Mouse (Mus musculus) kidney, embryonic 16.5 days (tissue): ENCODE results near the gene S100a5. TPM values are rescaled to one million over a fixed set of nuclear protein-coding genes. Genes with fewer than 3 reads are reported as not detected.

Experiments
- ATAC-seq: fragments of 200-750 bp; cut with Nextera tagmentation; 2 replicates; pipeline ENCODE4 v1.8.0; 2017; ENCODE audit warnings: moderate TSS enrichment; ENCODE audit not compliant: low FRiP score, low TSS enrichment
- H3K27ac ChIP-seq: fragments of 300-500 bp; sonication (generic); 2 replicates; pipeline ENCODE4 v1.5.1; 2014; ENCODE audit warnings: low read length
- H3K27me3 ChIP-seq: fragments of 300-500 bp; sonication (generic); 2 replicates; pipeline ENCODE4 v1.6.1; 2014; ENCODE audit warnings: low read length, control low read depth, mixed read lengths; ENCODE audit not compliant: insufficient read depth
- H3K36me3 ChIP-seq: fragments of 300-500 bp; sonication (generic); 2 replicates; pipeline ENCODE4 v1.6.1; 2014; ENCODE audit warnings: low read length, control low read depth, mixed read lengths; ENCODE audit not compliant: insufficient read depth
- H3K4me1 ChIP-seq: fragments of 300-500 bp; sonication (generic); 2 replicates; pipeline ENCODE4 v1.6.1; 2014; ENCODE audit warnings: low read length, control low read depth, mixed read lengths; ENCODE audit not compliant: insufficient read depth
- H3K4me2 ChIP-seq: fragments of 300-500 bp; sonication (generic); replicated peaks from 2 replicates; pipeline ENCODE4 v1.6.1; 2014; ENCODE audit warnings: low read depth, low read length
- H3K4me3 ChIP-seq: fragments of 300-500 bp; sonication (generic); 2 replicates; pipeline ENCODE4 v1.5.1; 2014; ENCODE audit warnings: mild to moderate bottlenecking, low read length
- H3K9ac ChIP-seq: fragments of 300-500 bp; sonication (generic); replicated peaks from 2 replicates; pipeline ENCODE4 v1.6.1; 2014; ENCODE audit warnings: low read length
- H3K9me3 ChIP-seq: fragments of 300-500 bp; sonication (generic); 2 replicates; pipeline ENCODE4 v1.6.1; 2016; ENCODE audit warnings: low read length, control low read depth
- WGBS: fragments of 180-500 bp; shearing (Covaris S2); extraction: QIAGEN DNeasy Blood & Tissue Kit; methylation state at CpG from one replicate; pipeline ENCODE4 v1.1.7; 2014; 5-methylcytosine and 5-hydroxymethylcytosine counted together
- polyA plus RNA-seq: library from polyadenylated mRNA; unstranded; fragments of >200 nt; fragmentation: Nextera tagmentation; extraction: Ambion mirVana; gene quantifications from 2 replicates; pipeline ENCODE4 v1.2.1, GENCODE M21; 2015

S100a5 gene
- polyA plus RNA-seq, 1 experiment from 2014 or later, result 0.45 TPM

DNA sequence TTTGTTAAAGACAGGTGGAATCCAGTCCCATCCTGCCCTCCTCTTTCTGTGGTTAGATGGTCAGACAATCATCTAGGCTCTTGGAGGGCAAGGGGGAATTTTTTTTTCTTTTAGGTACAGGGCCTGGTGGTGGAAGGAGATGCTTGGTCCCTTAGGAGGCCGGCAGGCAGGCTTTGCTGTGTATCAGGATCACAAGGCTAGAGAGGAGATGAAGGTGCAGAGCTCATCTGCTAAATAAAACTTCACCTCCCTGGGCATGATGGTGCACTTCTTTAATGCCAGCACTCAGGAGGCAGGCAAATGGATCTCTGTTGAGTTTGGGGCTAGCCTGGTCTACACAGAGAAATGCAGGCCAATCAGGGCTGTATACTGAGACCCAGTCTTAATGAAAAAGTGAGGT lies 7.6 kb downstream of the S100a5 start:
- Histone ChIP-seq H3K4me2 (0 out of 2 replicates have a peak overlapping the region, but pooled peaks have one; percentile 28), H3K4me3 (no peak overlapping the region), H3K9me3 (peaks cover 6% of the 10 kb centered on the region; the same call in 1 of the 2 replicates), H3K27ac (no peak overlapping the region), H3K27me3 (no peaks in the 10 kb centered on the region), H3K36me3 (no peaks in the 10 kb centered on the region), H3K4me1 (peaks cover 13% of the 10 kb centered on the region), H3K9ac (no peak overlapping the region)
- 82% methylated on average over 1 of the region's 1 CpGs for WGBS
- no peak for ATAC-seq

DNA sequence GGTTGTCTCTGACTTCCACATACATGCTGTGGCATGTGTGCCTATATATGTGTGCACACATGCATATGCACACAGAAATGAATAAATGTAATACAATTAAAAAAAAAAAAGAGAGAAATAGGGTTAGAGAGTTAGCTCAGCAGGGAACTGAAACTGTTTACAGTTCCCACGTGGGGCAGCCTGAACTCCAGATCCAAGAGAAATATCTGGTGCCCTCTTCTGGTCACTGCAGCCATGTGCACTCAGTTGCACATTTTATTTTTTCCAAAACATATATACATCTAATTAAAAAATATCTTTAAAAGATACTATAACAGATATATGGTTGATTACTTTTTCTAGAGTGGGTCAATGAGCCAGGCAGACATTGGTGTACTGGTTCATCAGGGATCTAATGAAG lies 9.3 kb downstream of the S100a5 start:
- 6% methylated on average over 1 of the region's 1 CpGs for WGBS
- ATAC-seq, result no peak
- Histone ChIP-seq H3K4me2 (no peak overlapping the region), H3K9me3 (peaks cover 6% of the 10 kb centered on the region; the same call in 1 of the 2 replicates), H3K27me3 (no peaks in the 10 kb centered on the region), H3K9ac (no peak overlapping the region), H3K27ac (no peak overlapping the region), H3K4me3 (no peak overlapping the region), H3K4me1 (peaks cover 10% of the 10 kb centered on the region), H3K36me3 (no peaks in the 10 kb centered on the region)

DNA sequence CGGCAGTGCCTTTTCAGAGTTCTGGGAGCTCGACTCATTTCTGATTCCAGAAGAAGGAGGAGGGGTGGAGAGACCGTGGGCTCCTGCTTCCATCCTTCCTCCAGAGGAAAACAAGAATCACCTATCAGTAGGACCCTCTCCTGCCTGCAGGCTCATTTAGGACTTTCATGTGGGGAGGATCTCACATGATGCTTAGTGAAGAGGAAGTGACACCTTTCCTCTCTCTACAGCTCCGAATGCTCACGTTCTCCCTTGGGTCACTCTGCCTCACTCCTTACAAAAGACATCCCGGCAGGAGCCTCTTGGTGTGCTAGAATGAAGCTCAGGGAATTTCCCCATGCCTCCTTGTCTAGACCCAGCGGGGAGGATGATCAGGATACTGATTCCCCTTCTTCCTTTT lies 13.2 kb downstream of the S100a5 start:
- H3K9ac ChIP-seq, result no peak overlapping the region
- no peak for ATAC-seq
- peaks cover 6% of the 10 kb centered on the region; the same call in 1 of the 2 replicates for H3K9me3 ChIP-seq
- H3K4me3 ChIP-seq, result no peak overlapping the region
- no peak overlapping the region for H3K27ac ChIP-seq
- H3K36me3 ChIP-seq, result no peaks in the 10 kb centered on the region
- H3K27me3 ChIP-seq, result no peaks in the 10 kb centered on the region
- H3K4me1 ChIP-seq, result peaks cover 3% of the 10 kb centered on the region
- WGBS, result 46% methylated on average over 7 of the region's 7 CpGs
- no peak overlapping the region for H3K4me2 ChIP-seq

- Histone ChIP-seq H3K4me3 (no peak overlapping the region), H3K27me3 (no peaks in the 10 kb centered on the region), H3K36me3 (no peaks in the 10 kb centered on the region), H3K4me1 (peaks cover 3% of the 10 kb centered on the region), H3K27ac (no peak overlapping the region), H3K4me2 (no peak overlapping the region), H3K9me3 (no peaks in the 10 kb centered on the region), H3K9ac (no peak overlapping the region)
- 23% methylated on average over 2 of the region's 2 CpGs for WGBS
- ATAC-seq, result peak; percentile 33; the same call in 1 of the 2 replicates
These were observed 15.2 kb downstream of the S100a5 start for GRCm38 (mm10) chr3:90623435-90624071.

DNA sequence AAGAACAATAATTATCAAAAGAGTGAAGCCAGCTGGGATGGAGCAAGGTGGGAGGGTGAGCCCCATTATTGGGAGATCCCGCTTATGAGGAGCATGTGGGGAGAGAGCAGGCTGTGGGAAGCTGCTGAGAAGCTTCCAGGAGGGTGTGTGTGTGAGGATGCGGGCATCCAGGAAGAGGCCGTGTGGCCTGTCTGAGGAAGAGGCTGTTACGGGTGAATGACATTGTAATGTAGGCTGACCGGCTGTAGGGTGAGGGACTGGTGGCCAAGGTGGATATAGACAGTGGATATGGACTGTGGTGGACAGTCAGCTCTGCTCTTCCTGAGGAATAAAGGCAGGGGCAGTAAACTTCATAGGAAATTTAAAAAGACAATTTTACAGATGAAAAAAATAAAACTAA lies 17.2 kb downstream of the S100a5 start:
- H3K36me3 ChIP-seq, result no peaks in the 10 kb centered on the region
- no peak overlapping the region for H3K27ac ChIP-seq
- H3K4me2 ChIP-seq, result no peak overlapping the region
- no peak for ATAC-seq
- no peak overlapping the region for H3K9ac ChIP-seq
- no peaks in the 10 kb centered on the region for H3K9me3 ChIP-seq
- peaks cover 3% of the 10 kb centered on the region for H3K4me1 ChIP-seq
- 55% methylated on average over 5 of the region's 5 CpGs for WGBS
- no peak overlapping the region for H3K4me3 ChIP-seq
- no peaks in the 10 kb centered on the region for H3K27me3 ChIP-seq

- peaks cover 3% of the 10 kb centered on the region for H3K4me1 ChIP-seq
- WGBS, result 69% methylated on average over 9 of the region's 9 CpGs
- no peak overlapping the region for H3K4me3 ChIP-seq
- no peak overlapping the region for H3K4me2 ChIP-seq
- no peaks in the 10 kb centered on the region for H3K36me3 ChIP-seq
- ATAC-seq, result no peak
- H3K27me3 ChIP-seq, result no peaks in the 10 kb centered on the region
- no peak overlapping the region for H3K9ac ChIP-seq
- no peaks in the 10 kb centered on the region for H3K9me3 ChIP-seq
- H3K27ac ChIP-seq, result peak overlapping the region; percentile 25; the same call in 1 of the 2 replicates
These were observed 18.1 kb downstream of the S100a5 start for GRCm38 (mm10) chr3:90626266-90627021.

GRCm38 (mm10) chr3:90627366-90627765 lies 19.0 kb downstream of the S100a5 start:
- H3K4me2 ChIP-seq, result no peak overlapping the region
- 92% methylated on average over 5 of the region's 5 CpGs for WGBS
- H3K4me3 ChIP-seq, result no peak overlapping the region
- no peaks in the 10 kb centered on the region for H3K27me3 ChIP-seq
- peaks cover 3% of the 10 kb centered on the region for H3K4me1 ChIP-seq
- no peak for ATAC-seq
- H3K36me3 ChIP-seq, result no peaks in the 10 kb centered on the region
- H3K27ac ChIP-seq, result no peak overlapping the region
- no peaks in the 10 kb centered on the region for H3K9me3 ChIP-seq
- H3K9ac ChIP-seq, result no peak overlapping the region

GRCm38 (mm10) chr3:90627807-90628206 lies 19.5 kb downstream of the S100a5 start:
- Histone ChIP-seq H3K4me3 (no peak overlapping the region), H3K4me1 (peaks cover 3% of the 10 kb centered on the region), H3K27ac (no peak overlapping the region), H3K36me3 (no peaks in the 10 kb centered on the region), H3K9ac (no peak overlapping the region), H3K9me3 (no peaks in the 10 kb centered on the region), H3K4me2 (no peak overlapping the region), H3K27me3 (no peaks in the 10 kb centered on the region)
- WGBS, result 60% methylated on average over 4 of the region's 4 CpGs
- peak; percentile 72; the same call in 1 of the 2 replicates for ATAC-seq

GRCm38 (mm10) chr3:90629298-90629697 lies 21.0 kb downstream of the S100a5 start:
- Histone ChIP-seq H3K36me3 (no peaks in the 10 kb centered on the region), H3K9ac (no peak overlapping the region), H3K9me3 (no peaks in the 10 kb centered on the region), H3K4me3 (no peak overlapping the region), H3K4me1 (no peaks in the 10 kb centered on the region), H3K4me2 (no peak overlapping the region), H3K27me3 (no peaks in the 10 kb centered on the region), H3K27ac (no peak overlapping the region)
- WGBS, result 64% methylated on average over 2 of the region's 2 CpGs
- no peak for ATAC-seq

- 83% methylated on average over 2 of the region's 2 CpGs for WGBS
- Histone ChIP-seq H3K27me3 (no peaks in the 10 kb centered on the region), H3K9me3 (no peaks in the 10 kb centered on the region), H3K4me1 (no peaks in the 10 kb centered on the region), H3K27ac (no peak overlapping the region), H3K36me3 (no peaks in the 10 kb centered on the region), H3K4me2 (no peak overlapping the region), H3K9ac (no peak overlapping the region), H3K4me3 (no peak overlapping the region)
- ATAC-seq, result no peak
These were observed 23.7 kb downstream of the S100a5 start for GRCm38 (mm10) chr3:90631984-90632383.
